Mouse (Mus musculus): ENCODE measurements around the gene Tmem50b.

Tmem50b gene

DNA sequence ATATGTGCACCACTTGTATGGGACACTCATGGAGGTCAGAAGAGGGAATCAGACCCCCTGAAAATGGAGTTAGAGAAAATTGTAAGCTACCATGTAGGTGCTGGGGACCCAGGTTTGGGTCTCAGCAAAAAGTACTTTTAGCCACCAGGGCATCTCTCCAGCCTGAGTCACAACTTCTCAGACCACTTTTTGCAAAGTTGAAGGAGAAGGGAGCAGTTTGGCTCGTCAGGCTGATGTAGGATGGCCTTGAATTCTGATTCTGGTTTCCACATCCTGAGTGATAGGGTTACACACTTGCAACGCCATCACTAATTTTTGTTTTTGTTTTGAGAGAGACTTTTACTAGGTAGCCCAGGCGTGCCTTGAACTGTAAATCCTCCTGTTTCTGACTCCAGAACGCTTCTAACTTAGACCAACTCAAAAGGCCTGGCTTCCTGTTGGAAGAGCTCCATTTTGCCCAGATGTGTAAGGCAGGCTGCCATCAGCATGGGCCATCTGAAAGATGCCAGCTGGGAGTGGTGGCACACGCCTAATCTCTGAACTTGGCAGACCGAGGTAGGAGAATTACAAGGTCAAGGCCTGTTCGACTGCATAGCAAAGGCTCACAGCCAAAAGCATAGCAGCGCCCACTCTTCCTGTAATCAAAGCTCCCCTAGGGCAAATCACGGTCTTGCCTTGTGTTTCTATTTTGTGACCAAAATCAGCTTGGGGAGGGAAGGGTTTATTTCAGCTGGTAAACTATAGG lies 12.1 kb upstream of the Tmem50b start:
- DNase-seq (ENCODE audit: low spot score), result no peak

DNA sequence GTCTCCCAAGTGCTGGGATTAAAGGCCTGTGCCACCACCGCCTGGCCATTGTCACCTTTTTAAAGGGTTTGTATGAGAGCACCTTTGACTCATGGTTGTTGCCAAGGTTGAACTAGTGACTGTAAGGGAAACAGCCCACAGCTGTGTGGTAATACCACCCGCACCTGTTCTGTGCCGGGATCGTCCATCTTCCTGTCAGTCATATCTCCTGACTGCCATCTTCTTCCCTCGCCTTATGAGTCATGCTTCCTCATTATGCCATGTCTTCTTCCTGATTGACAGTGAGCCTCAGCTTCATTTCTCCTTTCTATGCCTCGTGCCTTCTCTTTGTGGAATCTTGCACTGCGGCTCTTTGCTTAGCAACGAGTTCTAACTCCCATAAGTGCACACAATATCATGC lies 9.4 kb upstream of the Tmem50b start:
- DNase-seq (ENCODE audit: low spot score), result no peak

DNA sequence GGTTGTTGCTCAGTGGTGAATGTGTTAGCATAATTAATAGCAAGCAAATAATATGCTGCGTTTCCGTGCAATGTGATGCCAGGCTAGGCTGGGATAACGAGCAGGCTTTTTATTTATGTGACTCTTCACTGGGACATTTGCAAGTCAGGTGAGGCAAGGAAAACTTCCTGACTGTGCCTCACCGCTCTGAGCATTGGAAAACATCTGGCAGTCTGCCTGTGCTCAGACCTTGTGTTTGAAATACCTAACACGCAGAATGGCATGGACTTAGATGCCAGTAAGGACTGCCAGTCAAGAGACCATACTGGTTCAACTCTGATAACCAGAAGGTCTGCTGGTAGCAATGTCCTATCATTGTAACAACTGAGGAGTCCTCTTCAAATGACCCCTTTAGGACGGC lies 7.6 kb upstream of the Tmem50b start:
- no peak for DNase-seq (ENCODE audit: low spot score)

DNA sequence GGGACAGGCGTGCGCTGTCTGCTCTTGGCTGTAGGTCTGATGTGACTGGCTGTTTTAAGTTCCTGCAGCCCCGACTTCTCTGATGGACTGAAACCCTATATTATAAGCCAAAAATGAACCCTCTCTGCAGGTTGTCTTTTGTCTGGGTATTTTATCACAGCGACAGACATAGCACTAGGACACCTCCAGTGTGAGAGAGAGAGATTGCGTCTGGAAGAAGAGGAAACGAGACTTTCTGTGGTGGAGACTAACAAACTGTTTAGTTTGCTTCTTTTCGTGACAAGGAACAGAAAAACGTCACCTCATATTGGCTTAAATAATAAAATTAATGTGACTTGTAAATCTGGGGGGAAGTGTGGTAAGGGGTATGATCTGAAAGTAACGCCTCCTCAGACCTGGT lies 4.1 kb upstream of the Tmem50b start:
- DNase-seq (ENCODE audit: low spot score), result no peak

DNA sequence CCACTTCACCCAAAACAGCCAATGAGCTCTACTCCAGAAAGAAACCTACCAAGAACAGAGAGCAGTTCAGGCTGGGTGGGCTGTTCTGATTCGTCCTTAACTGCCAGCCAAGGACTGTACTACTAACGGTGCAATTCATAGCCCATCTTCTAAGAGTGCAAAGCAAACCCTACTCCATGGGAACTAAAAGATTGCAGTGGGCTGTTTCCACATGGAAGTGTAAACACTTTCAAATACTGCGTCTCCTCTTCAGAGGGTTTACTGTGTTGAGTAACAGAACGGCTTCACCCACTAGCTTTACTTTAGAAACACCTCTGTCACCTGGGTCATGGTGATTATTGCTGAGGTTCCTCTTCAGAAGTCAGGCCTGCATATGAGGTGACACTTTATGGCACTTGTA lies 3.5 kb upstream of the Tmem50b start:
- no peak for DNase-seq (ENCODE audit: low spot score)

DNA sequence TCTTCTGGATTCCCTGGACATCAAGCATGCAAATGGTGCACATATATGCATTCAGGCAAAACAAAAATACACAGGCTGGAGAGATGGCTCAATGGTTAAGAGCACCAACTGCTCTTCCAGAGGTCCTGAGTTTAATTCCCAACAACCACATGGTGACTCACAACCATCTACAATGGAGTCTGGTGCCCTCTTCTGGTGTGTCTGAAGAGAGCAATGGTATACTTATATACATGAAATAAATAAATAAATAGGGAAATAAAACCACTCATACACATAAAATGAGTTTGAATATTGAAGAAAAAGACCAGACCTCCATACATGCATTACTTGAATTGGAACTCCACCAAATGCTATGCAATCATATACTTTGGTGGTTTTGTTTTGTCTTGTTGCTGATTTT lies 1.6 kb upstream of the Tmem50b start:
- no peak for DNase-seq (ENCODE audit: low spot score)

DNA sequence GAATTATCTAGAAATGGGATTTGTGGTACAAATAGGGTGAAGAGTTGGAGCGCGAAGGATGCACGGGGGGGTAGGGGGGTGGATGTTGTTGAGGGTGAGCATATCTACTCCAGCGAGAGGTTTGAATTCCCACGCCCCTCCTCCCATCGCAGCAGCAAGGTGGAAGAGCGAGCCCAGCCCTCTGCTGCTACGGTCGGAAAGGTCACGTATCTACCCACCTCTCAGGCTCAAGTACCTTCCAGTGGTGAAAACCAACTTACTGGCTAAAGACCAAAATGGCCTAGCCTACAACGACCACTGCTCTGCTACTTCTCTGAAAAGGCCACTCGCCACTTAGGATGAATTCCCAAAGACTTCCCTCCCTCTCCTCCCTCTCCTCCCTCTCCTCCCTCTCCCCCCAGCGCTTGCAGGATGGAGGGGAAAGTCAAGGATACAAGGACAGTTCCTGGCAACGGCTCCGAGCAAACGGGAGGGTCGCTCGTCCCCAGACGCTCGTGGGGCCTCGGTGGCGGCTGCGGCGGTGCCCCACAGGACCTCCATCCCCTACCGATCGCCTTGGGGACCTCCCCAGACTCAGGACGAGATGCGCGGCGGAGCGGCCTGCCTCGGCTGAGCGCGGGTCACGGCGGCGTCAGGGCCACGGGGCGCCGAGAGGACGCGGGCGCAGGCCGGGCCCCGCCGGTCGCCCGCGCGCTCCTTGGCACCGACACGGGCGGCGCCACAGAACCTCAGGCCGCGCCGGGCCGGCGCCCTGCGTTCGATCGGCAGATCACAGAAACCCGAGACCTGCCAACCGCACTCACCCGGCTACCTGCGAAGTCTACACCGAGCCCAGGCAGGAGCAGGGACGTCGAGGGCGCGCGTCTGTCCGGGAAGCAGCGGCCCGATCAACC lies 575 bp downstream of the Tmem50b start:
- no peak for DNase-seq (ENCODE audit: low spot score)

DNA sequence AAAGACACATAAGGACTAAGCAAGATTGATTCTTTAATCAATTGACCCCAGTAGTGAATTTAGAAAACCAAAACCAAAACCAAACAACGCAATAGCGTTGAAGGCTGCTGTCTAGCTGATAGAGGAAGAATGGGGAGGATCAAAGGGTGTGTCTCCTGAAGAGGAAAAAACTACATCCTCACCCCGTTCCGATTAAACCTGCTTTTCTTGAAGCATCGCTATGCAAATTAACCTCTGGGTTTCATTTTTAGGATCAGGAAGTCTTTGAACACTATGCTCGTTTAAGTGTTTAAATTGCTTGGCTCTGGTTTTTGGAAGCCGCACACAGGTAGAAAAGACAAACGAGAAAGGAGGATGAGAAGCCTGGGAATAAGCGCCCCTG lies 1.2 kb downstream of the Tmem50b start:
- DNase-seq (ENCODE audit: low spot score), result no peak

DNA sequence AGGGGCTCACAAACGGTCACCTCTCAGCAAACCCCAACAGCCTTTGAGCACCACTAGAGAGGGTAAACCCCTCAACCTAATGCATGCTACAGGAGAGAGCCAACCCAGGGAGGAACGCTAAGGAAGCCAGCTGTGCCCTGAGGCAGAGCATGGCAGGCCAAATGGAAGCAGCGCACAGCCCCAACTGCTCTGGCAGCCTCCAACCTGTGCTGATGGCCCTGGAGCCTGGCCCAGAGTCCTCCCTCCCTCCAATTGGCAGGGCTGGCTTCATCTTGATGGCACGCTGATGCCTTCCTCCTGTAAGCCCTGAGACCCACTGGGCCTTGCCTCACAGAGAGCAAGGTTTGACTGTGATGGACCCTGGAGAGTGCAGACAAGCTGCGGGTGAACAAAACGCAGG lies 2.5 kb downstream of the Tmem50b start:
- no peak for DNase-seq (ENCODE audit: low spot score)

DNA sequence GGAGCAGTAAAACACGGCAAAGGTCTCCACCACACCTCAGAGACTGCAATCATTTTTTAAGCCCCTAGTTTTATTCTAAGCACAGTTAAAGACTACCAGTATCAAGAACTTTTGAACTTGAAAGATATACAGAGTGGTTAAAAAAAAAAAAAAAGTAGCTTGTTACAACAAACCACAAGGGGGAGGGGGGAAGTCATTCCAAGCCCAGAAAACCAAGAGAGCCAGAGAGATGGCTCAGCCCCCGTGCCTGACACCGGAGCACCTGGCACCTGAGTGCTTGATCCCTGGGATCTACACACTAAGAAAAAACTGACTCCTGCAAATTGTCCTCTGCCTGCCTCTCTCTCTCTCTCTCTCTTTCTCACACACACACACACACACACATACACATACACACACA lies 4.3 kb downstream of the Tmem50b start:
- no peak for DNase-seq (ENCODE audit: low spot score)

DNA sequence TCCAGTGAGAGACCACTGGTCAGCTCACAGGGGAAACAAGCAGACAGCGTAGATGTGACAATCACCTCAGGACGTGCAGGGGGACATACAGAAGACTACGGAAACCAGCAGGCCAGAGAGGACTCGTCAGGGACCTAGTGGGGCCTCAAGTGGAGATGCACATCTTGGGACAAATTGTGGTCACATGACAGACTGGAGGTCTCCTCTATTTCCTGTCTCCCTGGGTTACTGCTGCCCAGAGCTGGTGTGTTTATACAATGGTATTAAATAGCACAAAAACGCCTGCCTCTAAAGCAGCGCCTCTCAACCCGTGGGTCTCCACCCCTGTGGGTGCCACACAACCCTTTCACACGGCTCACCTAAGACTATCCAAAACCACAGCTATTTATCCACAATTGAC lies 5.4 kb downstream of the Tmem50b start:
- no peak for DNase-seq (ENCODE audit: low spot score)

DNA sequence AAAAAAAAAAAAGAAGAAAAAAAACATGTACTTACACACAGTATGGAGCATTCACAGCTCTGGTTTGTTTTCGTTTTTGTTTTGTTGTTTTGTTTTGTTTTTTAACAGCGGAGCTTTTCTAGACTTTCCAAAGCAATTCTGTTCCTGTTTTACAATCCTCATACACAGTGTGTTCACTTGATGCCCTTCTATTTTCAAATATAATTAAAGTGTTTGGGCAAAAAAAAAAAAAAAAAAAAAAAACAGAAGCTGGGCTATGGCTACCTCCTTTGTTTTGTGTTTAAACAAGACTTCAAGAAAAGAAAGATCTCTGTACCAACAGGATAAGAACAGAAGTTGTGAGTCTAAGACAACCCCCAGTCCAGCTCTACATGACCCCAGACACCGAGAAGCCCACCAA lies 8.9 kb downstream of the Tmem50b start:
- DNase-seq (ENCODE audit: low spot score), result no peak

DNA sequence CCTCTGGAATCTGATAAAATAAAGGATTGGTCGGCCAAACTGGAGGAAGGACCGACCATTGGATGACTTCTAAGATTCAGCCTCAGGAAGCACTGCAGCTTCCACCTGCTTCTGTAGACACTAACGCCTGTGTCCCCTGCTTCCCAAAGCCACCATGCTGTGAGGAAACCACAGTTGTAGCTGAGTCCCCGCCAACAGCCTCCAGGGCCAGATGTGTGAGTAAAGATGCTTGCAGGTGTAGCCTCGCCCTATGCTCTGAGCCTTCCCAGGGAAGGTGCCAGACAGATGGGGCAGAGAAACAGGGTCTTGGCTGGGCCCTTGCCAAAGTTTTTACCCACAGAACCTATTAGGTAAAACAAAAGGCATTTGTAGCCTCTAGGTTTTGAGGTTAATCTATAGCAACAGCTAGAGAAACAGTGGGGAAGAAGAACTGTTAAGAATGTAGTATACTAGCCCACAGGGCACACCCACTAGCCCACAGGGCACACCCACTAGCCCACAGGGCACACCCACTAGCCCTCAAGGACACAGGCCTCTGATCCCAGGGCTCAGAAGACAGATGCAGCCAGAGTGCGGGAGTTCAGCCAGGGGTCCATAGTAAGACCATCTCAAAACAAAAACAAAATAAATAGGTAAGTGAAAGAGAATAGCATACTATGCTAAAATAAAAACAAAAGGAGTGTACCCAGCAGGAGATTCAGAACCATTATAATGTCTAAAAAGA lies 9.7 kb downstream of the Tmem50b start:
- DNase-seq (ENCODE audit: low spot score), result no peak

DNA sequence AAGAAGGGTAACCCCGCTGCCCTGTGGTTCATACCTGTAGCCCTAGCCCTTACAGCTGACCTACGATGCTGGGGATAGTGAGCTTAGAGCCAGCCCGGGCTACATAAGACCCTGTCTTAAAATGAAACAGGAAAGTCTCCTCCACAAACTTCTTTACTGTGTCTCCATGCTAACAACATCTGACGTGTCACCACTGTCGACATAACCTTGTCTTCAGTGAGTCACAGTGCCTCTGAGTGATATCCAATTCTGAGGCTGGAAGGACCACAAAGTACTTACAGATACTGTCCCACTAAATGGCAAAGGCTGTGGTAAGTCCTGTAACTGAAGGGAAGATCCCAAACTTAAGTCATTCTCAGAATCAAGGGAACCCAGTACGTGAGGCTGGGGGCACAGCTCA lies 11.4 kb downstream of the Tmem50b start:
- no peak for DNase-seq (ENCODE audit: low spot score)

DNA sequence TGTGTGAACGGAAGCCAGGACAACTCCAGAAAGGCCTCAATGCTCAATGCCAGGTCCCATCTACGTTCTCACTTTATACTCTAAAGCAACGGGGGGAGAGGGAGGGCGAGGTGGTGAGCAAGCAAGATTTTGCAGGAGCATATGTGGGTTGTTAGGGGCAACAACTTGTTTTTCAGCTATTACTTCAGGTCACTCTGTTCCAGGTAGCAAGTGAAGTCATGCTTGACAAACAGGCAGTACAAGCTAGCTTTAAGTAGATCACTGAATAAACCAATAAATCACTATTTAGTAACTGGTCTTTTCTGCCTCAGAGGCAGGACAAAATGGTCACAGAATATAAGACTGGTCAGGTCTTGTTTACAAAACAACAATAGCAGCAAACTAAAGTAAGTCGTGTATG lies 12.0 kb downstream of the Tmem50b start:
- DNase-seq (ENCODE audit: low spot score), result no peak

DNA sequence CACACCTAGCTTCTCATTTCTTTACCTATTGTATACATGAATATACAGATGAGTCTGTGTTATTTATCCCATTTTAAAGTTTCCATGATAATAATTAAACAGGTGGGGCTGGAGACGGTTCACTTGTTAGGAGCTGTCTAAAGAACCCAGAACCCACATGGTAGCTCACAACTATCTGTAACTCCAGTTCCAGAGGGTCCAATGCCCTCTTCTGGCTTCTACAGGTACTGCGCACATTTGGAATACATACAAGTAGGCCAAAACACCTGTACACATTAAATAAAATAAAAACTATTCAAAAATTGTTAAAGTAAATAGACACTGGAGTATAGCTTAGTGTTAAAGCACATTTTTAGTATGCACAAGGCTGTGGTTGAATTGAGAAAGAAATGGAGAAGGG lies 15.3 kb downstream of the Tmem50b start:
- DNase-seq (ENCODE audit: low spot score), result no peak

DNA sequence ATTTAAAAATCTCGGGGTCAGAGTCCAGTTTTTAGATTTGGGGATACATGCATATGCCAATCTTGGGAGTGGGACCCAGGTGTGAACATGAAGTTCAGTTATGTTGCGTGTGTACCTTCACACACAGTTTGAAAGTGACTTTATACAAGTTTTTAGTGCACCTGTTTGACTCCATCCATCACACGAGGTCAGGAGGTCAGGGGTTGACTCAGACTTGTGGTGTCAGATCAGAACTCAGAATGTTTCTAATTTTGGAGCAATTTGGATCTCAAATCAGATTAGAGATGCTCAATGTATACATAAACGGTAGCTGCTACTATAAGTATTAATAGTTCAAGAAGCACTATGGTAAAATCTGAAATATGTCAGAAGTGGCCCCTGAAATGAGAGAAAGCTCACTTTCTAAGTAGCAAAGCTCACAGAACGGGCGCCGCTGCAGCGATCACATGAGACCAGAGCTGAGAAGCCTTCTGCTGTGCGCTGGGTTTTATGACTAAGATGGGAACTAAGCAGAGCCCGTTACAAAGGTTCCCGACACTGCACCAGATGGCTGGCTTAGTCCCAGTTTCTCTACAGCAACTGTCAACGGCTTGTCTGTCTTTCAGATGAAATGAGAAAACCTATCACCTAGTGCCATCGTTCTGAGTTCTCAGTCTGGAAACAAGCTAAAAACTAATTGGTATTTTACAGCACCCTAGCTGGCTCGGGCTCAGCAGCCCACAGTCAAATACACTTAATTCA lies 18.4 kb downstream of the Tmem50b start:
- DNase-seq (ENCODE audit: low spot score), result no peak

DNA sequence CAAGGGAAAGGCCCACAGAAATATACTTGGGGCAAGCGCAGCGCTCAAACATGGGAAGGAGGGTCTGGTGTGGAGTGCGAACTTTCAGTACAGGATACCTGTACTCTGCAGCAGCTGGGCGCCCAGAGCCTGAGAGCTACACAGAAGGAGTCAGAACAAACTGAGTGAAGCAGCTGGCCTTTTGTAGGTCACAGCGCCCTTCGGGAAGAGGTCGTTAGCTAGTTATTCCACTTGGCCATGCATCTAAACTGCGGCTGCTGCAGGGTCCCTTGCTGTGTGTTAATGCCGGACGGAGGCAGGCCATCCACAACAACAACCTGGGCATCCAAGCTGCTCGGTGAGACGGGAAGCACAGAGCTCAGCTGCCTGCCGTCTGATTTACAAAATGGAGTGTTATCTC lies 22.4 kb downstream of the Tmem50b start:
- no peak for DNase-seq (ENCODE audit: low spot score)

DNA sequence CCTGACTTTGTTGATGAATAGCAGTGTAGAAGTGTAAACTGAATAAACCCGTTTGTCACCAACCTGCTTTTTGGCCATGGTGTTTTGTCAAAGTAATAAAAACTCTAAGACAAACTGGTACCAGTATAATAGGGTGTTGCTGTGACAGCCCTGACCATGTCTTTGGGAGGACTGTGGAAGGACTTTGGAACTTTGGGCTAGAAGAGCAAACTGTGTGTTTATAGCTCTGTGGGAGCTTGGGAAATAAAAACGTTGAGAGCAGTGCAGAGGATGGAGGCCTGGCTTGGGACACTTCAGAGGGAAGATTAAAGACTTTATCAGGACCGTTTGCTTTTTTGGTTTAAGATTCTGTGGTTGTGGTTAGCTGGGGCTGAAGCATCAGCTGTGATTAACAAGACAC lies 26.5 kb downstream of the Tmem50b start:
- DNase-seq (ENCODE audit: low spot score), result no peak

DNA sequence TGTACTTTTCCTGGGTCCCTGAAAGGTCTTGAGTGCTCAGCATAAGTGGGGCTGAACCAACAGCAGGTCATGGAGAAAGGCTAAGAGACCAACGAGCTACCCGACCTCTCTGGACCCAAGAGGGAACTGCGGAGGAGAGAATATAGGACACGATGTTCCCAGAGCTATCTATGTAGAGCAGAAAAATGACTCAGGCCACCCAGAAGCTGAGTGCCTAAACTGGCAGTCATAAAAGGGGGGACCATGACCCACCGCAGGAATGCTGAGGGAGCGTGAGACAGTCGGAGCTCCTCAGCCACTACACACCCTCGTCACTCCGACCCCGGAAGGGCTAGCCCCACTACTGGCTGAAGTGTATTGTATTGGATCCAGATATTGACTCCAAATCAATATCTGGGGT lies 28.6 kb downstream of the Tmem50b start:
- DNase-seq (ENCODE audit: low spot score), result no peak

DNA sequence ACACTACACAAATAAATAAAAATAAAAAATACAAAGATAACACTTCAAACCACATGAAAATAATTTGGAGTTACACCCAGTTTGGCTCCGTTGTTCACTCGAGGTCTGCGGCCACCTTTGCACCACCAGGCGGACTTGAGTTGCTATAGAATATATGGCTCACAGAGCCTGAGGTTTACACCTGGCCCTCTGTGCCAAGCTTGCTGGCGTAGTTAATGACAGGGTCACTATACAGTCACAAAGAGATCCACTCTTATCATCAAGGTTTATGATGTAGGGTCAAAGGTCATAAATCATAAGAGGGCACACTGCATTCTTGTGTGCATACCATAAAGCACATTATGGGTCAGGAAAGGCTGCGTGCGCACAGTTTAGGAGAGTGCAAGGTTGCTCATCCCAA lies 31.6 kb downstream of the Tmem50b start:
- DNase-seq (ENCODE audit: low spot score), result no peak

DNA sequence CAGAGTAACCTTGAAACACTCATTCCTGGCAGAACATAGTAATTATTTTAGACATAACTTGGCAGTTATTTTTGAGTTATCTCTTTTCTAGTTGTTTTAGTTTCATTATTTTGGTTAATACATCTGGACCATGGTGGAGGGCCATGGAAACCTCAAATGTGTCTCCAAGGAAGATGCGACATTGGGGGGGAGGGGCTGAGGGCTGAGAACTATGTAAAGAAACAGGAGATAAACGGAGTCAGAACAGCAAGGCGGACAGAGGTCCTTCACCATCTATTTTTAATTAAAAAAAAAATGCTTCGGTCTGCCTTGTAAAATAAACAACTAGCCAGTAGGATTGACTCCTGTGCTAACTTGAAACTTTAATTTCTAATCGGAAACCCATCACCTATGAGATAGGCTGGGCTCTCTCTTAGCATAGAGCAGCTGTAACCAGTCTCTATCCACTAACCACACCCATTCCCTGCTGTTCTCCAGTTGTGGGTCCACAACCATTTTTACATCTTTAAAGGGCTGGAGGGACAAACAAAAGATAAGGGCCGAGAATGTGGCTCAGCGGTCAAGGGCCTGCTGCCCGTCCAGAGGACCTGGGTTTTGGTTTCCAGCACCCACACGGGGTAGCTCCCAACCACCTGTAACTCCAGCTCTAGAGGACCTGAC lies 32.2 kb downstream of the Tmem50b start:
- DNase-seq (ENCODE audit: low spot score), result no peak
